In the genomic region with DNA sequence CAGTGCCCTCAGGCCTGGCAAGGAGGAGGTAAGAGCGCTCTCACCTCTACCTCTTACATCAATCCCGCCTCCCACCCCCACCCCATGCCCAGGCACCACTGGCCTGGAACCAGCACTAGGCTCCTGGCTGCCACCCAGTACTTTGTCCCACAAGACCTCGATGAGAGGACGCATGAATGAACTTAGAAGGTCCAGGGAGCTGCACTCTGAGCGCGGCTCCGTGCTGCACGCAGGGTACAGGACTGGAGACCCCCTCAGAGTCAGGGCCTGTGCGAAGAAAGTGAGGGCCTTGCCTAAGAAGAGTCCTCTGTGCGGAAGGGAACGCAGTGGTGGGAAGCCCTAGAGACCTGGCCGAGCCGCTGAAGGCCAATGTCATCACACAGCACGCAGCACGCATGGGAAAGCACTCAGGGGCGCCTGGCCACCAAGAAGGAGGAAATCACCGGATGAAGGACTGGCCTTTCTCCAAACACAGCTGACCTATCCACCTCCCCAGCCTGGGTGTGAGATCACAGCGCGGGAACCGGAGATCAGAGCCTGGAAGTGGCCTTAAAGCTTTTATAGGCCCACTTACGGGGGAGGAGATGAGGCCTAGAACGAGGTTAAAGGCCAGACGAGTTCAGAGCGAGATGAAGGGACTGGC, we compare ENCODE assay signal across 8 mouse cellular contexts. TPM values are rescaled to one million over a fixed set of nuclear protein-coding genes. Genes with fewer than 3 reads are reported as not detected.
A peak's percentile ranks its signal among the peaks of the same experiment; 100 is the strongest.
DNase-seq lines count a peak whose midpoint lies in the region; ATAC-seq and TF ChIP-seq lines count a peak whose summit lies in the region.

No protein-coding gene starts in this region.

- peak overlapping the region; percentile 88 for H3K4me3 ChIP-seq in heart, embryonic 10.5 days
- no peak overlapping the region; the same call in 1 of the 2 replicates for H3K4me3 ChIP-seq in kidney, embryonic 14.5 days (ENCODE audit: low read length)
- 0 out of 2 replicates have a peak overlapping the region, but pooled peaks have one; percentile 8 for H3K4me3 ChIP-seq in lung, postnatal 0 days (ENCODE audit: low read depth, low read length)

- peak overlapping the region; percentile 18 for H3K4me2 ChIP-seq in kidney, embryonic 14.5 days (replicated peaks; ENCODE audit: low read depth, low read length)
- peak overlapping the region; percentile 41 for H3K4me2 ChIP-seq in lung, postnatal 0 days (replicated peaks; ENCODE audit: low read depth, low read length)

- H3K4me1 ChIP-seq in heart, embryonic 10.5 days: peaks cover 93% of the 10 kb centered on the region
- peaks cover 37% of the 10 kb centered on the region for H3K4me1 ChIP-seq in kidney, embryonic 14.5 days (ENCODE audit: control insufficient read depth, insufficient read depth, low read length)
- peaks cover 28% of the 10 kb centered on the region for H3K4me1 ChIP-seq in lung, postnatal 0 days (ENCODE audit: insufficient read depth, low read depth, low read length)

- TF ChIP-seq CTCF in lung, postnatal 0 days (IDR thresholded peaks at IDR 0.05): no peak

- peak; percentile 33 for DNase-seq in ovary, postnatal 36 days (ENCODE audit: low spot score)
- no peak for DNase-seq in ovary, adult 18-20 months (ENCODE audit: low spot score)
- peak; percentile 79 for DNase-seq in heart, embryonic 10.5 days (ENCODE audit: low spot score)
- peak; percentile 75 for DNase-seq in lung, postnatal 0 days (ENCODE audit: low spot score)
- DNase-seq in frontal cortex, postnatal 14 days (ENCODE audit: low spot score in 2 of 2): no peak
- no peak for DNase-seq in spleen, adult 18-20 months

- peak; percentile 11; the same call in 1 of the 2 replicates for ATAC-seq in kidney, embryonic 14.5 days (ENCODE audit: low FRiP score, low TSS enrichment)
- peak; percentile 39 for ATAC-seq in lung, postnatal 0 days
- ATAC-seq in megakaryocyte progenitor cell, adult 5-6 weeks (replicated peaks; ENCODE audit: poor library complexity): no peak

- H3K9ac ChIP-seq in kidney, embryonic 14.5 days (ENCODE audit: low read depth, low read length): peak overlapping the region; percentile 46
- peak overlapping the region; percentile 16; the same call in 1 of the 2 replicates for H3K9ac ChIP-seq in lung, postnatal 0 days (replicated peaks; ENCODE audit: low read depth)

- no peak for TF ChIP-seq EP300 in lung, postnatal 0 days (IDR thresholded peaks at IDR 0.05)

- H3K36me3 ChIP-seq in heart, embryonic 10.5 days: peaks cover 20% of the 10 kb centered on the region
- H3K36me3 ChIP-seq in kidney, embryonic 14.5 days (ENCODE audit: control insufficient read depth, insufficient read depth, low read length): no peaks in the 10 kb centered on the region; the same call in 1 of the 2 replicates
- H3K36me3 ChIP-seq in lung, postnatal 0 days (ENCODE audit: insufficient read depth, low read length): no peaks in the 10 kb centered on the region

- H3K27ac ChIP-seq in heart, embryonic 10.5 days: peak overlapping the region; percentile 87
- H3K27ac ChIP-seq in kidney, embryonic 14.5 days (ENCODE audit: low read depth, low read length): peak overlapping the region; percentile 85
- H3K27ac ChIP-seq in lung, postnatal 0 days (ENCODE audit: low read length): peak overlapping the region; percentile 85

- H3K9me3 ChIP-seq in heart, embryonic 10.5 days: no peaks in the 10 kb centered on the region
- H3K9me3 ChIP-seq in kidney, embryonic 14.5 days (ENCODE audit: control insufficient read depth, low read length): no peaks in the 10 kb centered on the region
- H3K9me3 ChIP-seq in lung, postnatal 0 days (ENCODE audit: low read length): no peaks in the 10 kb centered on the region

- H3K27me3 ChIP-seq in heart, embryonic 10.5 days (ENCODE audit: insufficient read depth, poor library complexity, severe bottlenecking): no peaks in the 10 kb centered on the region
- H3K27me3 ChIP-seq in kidney, embryonic 14.5 days (ENCODE audit: control insufficient read depth, insufficient read depth, low read length): no peaks in the 10 kb centered on the region
- no peaks in the 10 kb centered on the region for H3K27me3 ChIP-seq in lung, postnatal 0 days (replicated peaks; ENCODE audit: insufficient read depth, low read length)

- WGBS in heart, embryonic 10.5 days: 65% methylated on average over 24 of the region's 24 CpGs
- 18% methylated on average over 24 of the region's 24 CpGs for WGBS in kidney, embryonic 14.5 days
- 19% methylated on average over 24 of the region's 24 CpGs for WGBS in lung, postnatal 0 days

RNA-seq across cellular contexts. Expression of a gene that starts 4.2 kb away (rescaled TPM):
- 23.7 and 29.3 TPM in 2 replicates for polyA plus RNA-seq in heart, embryonic 10.5 days (2016; fragmentation: Nextera tagmentation; extraction: Ambion mirVana)
- polyA plus RNA-seq in kidney, embryonic 14.5 days (2014; fragmentation: Nextera tagmentation; extraction: Ambion mirVana): 16.5 and 17.9 TPM in 2 replicates
- polyA plus RNA-seq in lung, postnatal 0 days (2015; fragmentation: Nextera tagmentation; extraction: Ambion mirVana): 27.3 and 31.3 TPM in 2 replicates
- total RNA-seq in megakaryocyte progenitor cell, adult 5-6 weeks (2015): 25.8 and 38.5 TPM in 2 replicates
- total RNA-seq in megakaryocyte progenitor cell, adult 5-6 weeks (2017): 15.5 and 22.3 TPM in 2 replicates

RNA-seq across cellular contexts. Expression of a gene that starts 20.9 kb away (rescaled TPM):
- 47.6 TPM in 2 replicates for polyA plus RNA-seq in heart, embryonic 10.5 days (2016; fragmentation: Nextera tagmentation; extraction: Ambion mirVana)
- polyA plus RNA-seq in kidney, embryonic 14.5 days (2014; fragmentation: Nextera tagmentation; extraction: Ambion mirVana): 42.7 and 48.5 TPM in 2 replicates
- 7.4 and 7.7 TPM in 2 replicates for polyA plus RNA-seq in lung, postnatal 0 days (2015; fragmentation: Nextera tagmentation; extraction: Ambion mirVana)
- total RNA-seq in megakaryocyte progenitor cell, adult 5-6 weeks (2015): 52.4 and 62.0 TPM in 2 replicates
- 40.8 and 49.6 TPM in 2 replicates for total RNA-seq in megakaryocyte progenitor cell, adult 5-6 weeks (2017)

RNA-seq across cellular contexts. Expression of a gene that starts 29.8 kb away (rescaled TPM):
- 318 and 361 TPM in 2 replicates for polyA plus RNA-seq in heart, embryonic 10.5 days (2016; fragmentation: Nextera tagmentation; extraction: Ambion mirVana)
- 370 and 400 TPM in 2 replicates for polyA plus RNA-seq in kidney, embryonic 14.5 days (2014; fragmentation: Nextera tagmentation; extraction: Ambion mirVana)
- polyA plus RNA-seq in lung, postnatal 0 days (2015; fragmentation: Nextera tagmentation; extraction: Ambion mirVana): 203 and 206 TPM in 2 replicates
- 258 and 268 TPM in 2 replicates for total RNA-seq in megakaryocyte progenitor cell, adult 5-6 weeks (2015)
- 117 and 152 TPM in 2 replicates for total RNA-seq in megakaryocyte progenitor cell, adult 5-6 weeks (2017)

Comparison
In these comparisons a context has a peak if more than half of its experiments do, and no peak if none do; other contexts are left out.
1. DNase-seq: peak in ovary, postnatal 36 days (single experiment), heart, embryonic 10.5 days (single experiment) and lung, postnatal 0 days (single experiment); none in ovary, adult 18-20 months (single experiment), frontal cortex, postnatal 14 days (0 of 2) and spleen, adult 18-20 months (0 of 2).
2. Peak in every context shown above with its lines, with median percentiles within 50 percentile points of each other: H3K27ac ChIP-seq.